Mouse (Mus musculus): Measurements from ENCODE around the gene Arl11. TPM values are rescaled to one million over a fixed set of nuclear protein-coding genes. Genes with fewer than 3 reads are reported as not detected.

Gene Arl11
- 1 to 10 TPM; 1.2 to 1.7 TPM for total RNA-seq (2021)

- DNase-seq = peak; percentile 15 to 22
- intact Hi-C loops (cut with DNase I) = no loop called here
Observed at GRCm38 (mm10) chr14:61309593-61309992, at the start of gene Arl11. Arl11 (plus strand) TSS chr14:61309753.

DNA sequence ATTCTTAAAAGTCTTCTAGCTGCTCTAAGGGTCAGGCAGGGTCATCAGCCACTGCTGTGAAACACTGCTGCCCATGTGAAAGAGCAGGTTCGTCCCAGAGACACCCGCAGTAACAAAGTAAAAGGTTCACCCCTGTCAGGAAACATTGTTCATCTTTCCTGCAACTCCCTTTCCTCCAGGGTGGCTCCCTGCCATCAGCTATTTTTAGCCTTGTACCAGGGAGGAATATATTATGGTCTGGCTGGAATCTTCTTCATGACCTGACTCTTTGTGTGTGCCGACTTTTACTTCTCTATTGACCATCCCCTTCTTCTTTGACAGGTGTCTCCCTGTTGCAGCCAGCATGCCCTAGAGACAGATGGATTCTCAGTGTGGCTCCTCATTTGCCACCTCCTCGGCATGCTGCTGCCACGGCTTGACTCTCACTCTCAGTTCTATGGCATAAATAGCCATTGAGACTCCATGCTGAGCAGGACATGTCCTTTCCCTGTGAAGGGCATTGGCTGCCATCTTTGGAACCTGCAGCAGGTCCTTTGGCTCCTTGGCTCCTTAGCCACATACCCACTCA lies 41.6 kb upstream of the Arl11 start:
- intact Hi-C loops (cut with DNase I) = no loop called here
- DNase-seq = peak; percentile 22 to 41

GRCm38 (mm10) chr14:61274414-61275198 lies 34.9 kb upstream of the Arl11 start:
- DNase-seq = no peak
- intact Hi-C loops (cut with DNase I) = loop anchor here (5.0 kb wide), 1 partner anchor 32 kb away; no protein-coding TSS in a partner anchor

- intact Hi-C loops (cut with DNase I) = loop anchor here (5.0 kb wide), 1 partner anchor 35 kb away; no protein-coding TSS in a partner anchor
Observed at GRCm38 (mm10) chr14:61277285-61277684, 32.3 kb upstream of the Arl11 start.

DNA sequence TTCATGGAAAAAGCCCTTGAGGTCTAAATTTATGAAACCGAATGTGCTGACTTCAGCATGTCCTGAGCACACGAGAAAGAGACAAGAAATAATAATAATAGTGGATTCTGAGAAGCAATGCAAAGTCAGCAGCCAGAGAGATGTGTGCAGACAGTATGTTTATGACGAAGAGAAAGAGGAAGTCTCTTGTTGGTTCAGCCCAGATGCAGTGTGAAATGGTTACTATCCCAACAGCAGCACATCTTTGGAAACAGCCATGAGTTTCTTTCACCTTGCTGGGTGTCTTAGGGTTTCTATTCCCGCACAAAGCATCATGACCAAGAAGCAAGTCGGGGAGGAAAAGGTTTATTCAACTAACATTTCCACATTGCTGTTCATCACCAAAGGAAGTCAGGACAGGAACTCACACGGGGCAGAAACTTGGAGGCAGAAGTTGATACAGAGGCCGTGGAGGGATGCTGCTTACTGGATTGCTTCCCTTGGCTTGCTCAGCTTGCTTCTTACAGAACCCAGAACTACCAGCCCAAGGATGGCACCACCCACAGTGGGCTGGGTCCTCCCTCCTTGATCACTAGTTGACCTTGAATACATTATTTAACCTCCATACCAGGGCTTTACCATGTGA lies 30.8 kb upstream of the Arl11 start:
- no peak for DNase-seq
- intact Hi-C loops (cut with DNase I) = loop anchor here (5.0 kb wide), 1 partner anchor 36 kb away; no protein-coding TSS in a partner anchor

More at GRCm38 (mm10) chr14:61277285-61277684, 32.3 kb upstream of the Arl11 start:
- DNase-seq = peak; percentile 34 to 66

- DNase-seq = no peak
- intact Hi-C loops (cut with DNase I) = no loop called here
Observed at GRCm38 (mm10) chr14:61288606-61289286, 20.8 kb upstream of the Arl11 start.

GRCm38 (mm10) chr14:61290664-61291063 lies 18.9 kb upstream of the Arl11 start:
- intact Hi-C loops (cut with DNase I) = loop anchor here (10.0 kb wide), 1 partner anchor 156 kb away; the partner anchor contains the start of gene Sacs

DNA sequence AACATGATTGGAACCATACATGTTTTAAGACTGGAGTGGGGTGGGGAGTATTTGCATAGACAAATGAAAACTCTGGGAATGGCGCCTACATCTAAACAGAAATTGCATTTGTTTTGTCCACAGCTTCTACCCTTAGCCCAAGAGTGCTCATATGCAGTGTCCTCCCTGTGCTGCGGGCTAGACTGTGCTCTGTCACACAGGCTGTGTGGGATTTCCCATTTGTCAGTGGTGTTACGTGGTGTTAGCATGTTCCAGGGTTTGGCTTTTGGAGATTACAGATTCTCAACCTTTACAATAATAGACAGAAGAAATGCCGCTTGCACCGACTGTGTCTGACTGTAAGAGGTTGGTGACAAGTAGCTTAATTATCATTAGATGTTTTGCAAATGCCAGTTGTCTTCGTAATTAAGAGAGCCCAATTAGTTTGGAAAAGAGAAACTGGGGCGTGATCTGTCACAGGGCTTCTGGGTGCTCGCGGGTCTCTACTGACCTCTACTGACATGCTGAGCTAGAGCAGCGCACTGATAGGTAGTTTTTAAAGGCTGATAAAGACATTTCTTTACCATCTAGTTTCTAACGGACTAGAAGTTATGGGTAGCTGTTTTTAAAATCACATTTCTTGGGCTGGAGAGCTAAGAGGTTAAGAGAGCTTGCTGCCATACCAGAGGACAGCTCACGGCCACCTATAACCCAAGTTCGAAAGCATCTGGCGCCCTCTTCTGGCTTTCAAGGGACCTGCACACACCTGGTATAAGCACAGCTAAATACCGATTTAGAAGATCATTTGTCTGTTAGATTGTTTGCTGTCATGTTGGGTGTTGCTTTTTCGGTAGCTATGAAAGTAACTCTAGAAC lies 15.4 kb upstream of the Arl11 start:
- intact Hi-C loops (cut with DNase I) = loop anchor here (1.0 to 10.0 kb wide), 3 partner anchors 52 to 495 kb away; partner anchors contain the start of gene Sacs

More at GRCm38 (mm10) chr14:61290664-61291063, 18.9 kb upstream of the Arl11 start:
- no peak for DNase-seq

GRCm38 (mm10) chr14:61294738-61295079 lies 14.8 kb upstream of the Arl11 start:
- DNase-seq = peak in 1 of 2 experiments; percentile 57
- intact Hi-C loops (cut with DNase I) = loop anchor here (1.0 to 10.0 kb wide), 3 partner anchors 52 to 496 kb away; partner anchors contain the start of gene Sacs

More for the DNA sequence above, 15.4 kb upstream of the Arl11 start:
- peak; percentile 65 to 74 for DNase-seq

- no peak for DNase-seq
- intact Hi-C loops (cut with DNase I) = loop anchor here (10.0 kb wide), 1 partner anchor 165 kb away; the partner anchor contains the start of gene Sacs
Observed at GRCm38 (mm10) chr14:61299810-61300209, 9.7 kb upstream of the Arl11 start.

DNA sequence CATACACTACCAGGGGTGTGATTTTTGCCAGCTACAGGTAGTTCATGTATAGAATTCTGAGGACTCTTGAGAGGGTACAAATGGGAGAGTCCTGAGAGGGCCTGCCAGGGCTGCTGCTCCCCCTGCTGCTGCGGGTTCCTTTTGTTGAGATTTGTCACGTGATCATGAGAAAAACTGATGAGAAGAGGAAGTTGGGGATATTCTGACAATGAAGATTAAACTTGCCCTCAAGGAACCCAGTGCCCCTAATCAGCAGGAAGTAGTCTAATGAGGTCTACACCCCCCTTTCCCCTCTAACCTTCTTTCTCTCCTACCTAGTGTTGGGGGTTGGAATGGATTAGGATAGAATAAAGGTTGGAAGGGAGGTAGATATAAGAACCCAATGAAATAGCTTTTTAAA lies 8.2 kb upstream of the Arl11 start:
- DNase-seq = no peak
- intact Hi-C loops (cut with DNase I) = no loop called here

DNA sequence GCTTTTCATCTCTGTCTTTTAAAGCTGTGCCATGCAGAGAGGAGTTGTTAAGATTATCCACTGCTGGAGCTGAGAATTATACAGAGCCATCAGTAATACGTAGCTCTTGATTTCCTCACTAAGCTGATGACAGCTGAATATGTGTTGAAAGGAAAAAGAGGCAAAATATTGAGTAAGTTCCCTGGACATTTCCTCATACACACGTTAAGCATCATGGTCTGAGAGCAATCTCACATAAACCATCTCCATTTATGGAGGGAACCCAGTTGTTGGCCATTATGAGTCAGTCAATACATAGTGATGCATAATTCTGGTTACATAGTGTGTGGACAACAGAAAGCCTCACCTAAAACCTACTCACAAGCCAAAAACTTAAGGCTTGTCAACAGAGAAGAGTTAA lies 7.1 kb upstream of the Arl11 start:
- intact Hi-C loops (cut with DNase I) = no loop called here
- DNase-seq = no peak

GRCm38 (mm10) chr14:61303969-61304609 lies 5.5 kb upstream of the Arl11 start:
- intact Hi-C loops (cut with DNase I) = no loop called here

DNA sequence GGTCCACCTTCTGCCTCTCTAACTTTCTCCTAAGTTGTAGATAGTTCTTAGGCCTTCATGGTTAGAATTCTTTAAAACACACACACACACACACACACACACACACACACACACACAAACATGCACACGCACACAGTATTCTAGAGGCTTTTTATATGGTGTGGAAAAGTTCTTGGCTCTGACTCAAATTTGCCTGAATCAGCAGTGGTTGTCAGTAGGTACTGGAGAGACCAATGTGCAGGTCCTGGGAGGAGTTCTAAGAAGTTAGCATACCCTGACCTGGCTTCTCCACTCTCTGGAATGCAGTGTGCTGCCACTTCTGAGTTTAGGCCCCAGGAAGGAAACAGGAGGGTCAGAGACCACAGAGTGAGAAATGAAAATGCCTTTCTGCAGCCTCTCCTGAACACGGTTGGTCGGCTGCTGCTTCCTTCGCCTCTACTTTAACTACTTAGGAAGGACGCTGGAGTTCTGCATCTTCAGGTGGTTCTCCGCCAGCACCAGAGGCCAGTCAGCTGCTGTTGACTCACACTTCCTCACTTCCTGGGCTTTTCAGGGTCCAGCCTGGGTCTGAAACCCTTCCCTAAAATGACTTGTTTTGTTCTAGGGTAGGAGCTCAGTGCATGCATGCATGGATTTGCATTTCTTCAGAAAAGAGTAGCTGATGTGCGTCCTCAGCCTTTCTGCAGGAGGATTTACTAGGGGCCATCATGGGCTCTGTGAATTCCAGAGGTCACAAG lies 651 bp downstream of the Arl11 start:
- DNase-seq = no peak
- intact Hi-C loops (cut with DNase I) = no loop called here

More at GRCm38 (mm10) chr14:61303969-61304609, 5.5 kb upstream of the Arl11 start:
- no peak for DNase-seq

- intact Hi-C loops (cut with DNase I) = no loop called here
Observed at GRCm38 (mm10) chr14:61310963-61311362, 1.4 kb downstream of the Arl11 start.

DNA sequence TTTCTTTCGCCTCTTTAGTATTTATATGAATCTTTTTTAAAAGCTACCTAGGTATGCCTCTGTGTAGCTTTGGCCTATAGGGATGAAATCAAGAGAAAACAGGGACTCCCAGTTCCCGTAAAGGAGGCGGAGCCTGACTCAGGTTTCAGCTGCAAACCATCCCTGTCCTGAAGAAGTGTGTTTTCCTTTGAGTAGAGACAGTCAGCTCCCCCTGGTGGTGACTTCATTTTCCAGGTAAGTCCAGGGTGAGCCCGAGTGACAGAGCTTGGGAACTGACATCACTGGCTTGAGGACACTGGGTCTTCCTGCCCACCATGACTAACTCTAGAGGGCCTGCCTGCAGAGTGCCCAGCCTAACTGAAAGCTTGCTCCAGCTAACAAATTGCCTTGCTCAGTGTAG lies 7.3 kb downstream of the Arl11 start:
- intact Hi-C loops (cut with DNase I) = no loop called here
- DNase-seq = peak; percentile 21 to 29

More at GRCm38 (mm10) chr14:61310963-61311362, 1.4 kb downstream of the Arl11 start:
- peak in 1 of 2 experiments; percentile 18 for DNase-seq

DNA sequence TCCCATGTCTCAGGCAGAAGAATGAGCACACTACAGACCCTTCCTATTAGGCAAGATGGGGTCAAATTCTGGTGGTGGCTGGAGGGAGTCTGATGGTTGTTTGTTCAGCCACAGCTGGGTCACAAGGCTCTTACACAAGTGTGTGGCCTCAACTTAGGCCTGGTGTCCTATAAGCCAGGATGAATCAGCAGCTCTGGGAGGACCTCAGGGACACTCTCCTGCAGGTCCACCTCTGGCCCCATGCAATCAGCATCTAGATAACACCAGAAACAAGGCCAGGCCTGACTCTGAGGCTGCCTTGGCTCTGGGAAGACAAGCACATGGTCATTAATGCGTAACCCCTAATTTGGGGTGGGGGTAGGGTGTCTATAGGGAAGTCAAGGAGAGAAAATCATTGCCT lies 11.2 kb downstream of the Arl11 start:
- no peak for DNase-seq
- intact Hi-C loops (cut with DNase I) = no loop called here

GRCm38 (mm10) chr14:61321200-61321599 lies 11.6 kb downstream of the Arl11 start:
- no peak for DNase-seq
- intact Hi-C loops (cut with DNase I) = no loop called here

Data from heart, postnatal 36 days (tissue).